Mouse (Mus musculus) MEL (cell line): ENCODE results near the gene Pard3. TPM values are rescaled to one million over a fixed set of nuclear protein-coding genes. Genes with fewer than 3 reads are reported as not detected.

Experiments used
- DNase-seq: peaks from one replicate; pipeline ENCODE4 v3.0.0; 2011; ENCODE audit warnings: low read depth, low spot score
- H3K27ac ChIP-seq: 2 replicates; pipeline ENCODE4 v1.5.1; 2012; ENCODE audit warnings: low read depth, mild to moderate bottlenecking, control low read depth, low read length, moderate library complexity; ENCODE audit not compliant: control insufficient read depth
- H3K27me3 ChIP-seq, 2 experiments: fragments of 150-350 bp in 1 of 2; sonication (generic) in 1 of 2; 2 replicates each; pipeline ENCODE4 v1.6.1; 2012; ENCODE audit warnings: low read length in 2 of 2, mild to moderate bottlenecking in 2 of 2, improper control_type of control experiment in 1 of 2, moderate library complexity in 1 of 2; ENCODE audit not compliant: insufficient read depth in 2 of 2, control insufficient read depth in 1 of 2
- H3K36me3 ChIP-seq, 2 experiments: 2 replicates each; pipeline ENCODE4 v1.6.1; 2012 to 2014; ENCODE audit warnings: low read length in 2 of 2, improper control_type of control experiment in 1 of 2, inconsistent platforms in 1 of 2, mild to moderate bottlenecking in 1 of 2; ENCODE audit not compliant: insufficient read depth in 2 of 2, control insufficient read depth in 1 of 2
- H3K4me1 ChIP-seq, 2 experiments: fragments of 150-350 bp in 1 of 2; sonication (generic) in 1 of 2; 2 replicates each; pipeline ENCODE4 v1.6.1; 2012; ENCODE audit warnings: low read length in 2 of 2, improper control_type of control experiment in 1 of 2, mild to moderate bottlenecking in 1 of 2; ENCODE audit not compliant: insufficient read depth in 2 of 2, control insufficient read depth in 1 of 2
- H3K4me3 ChIP-seq, 2 experiments: fragments of 150-350 bp in 1 of 2; sonication (generic) in 1 of 2; 2 replicates each; pipeline ENCODE4 v1.5.1; 2012; ENCODE audit warnings: low read depth in 2 of 2, low read length in 2 of 2, mild to moderate bottlenecking in 2 of 2, moderate library complexity in 2 of 2, control low read depth in 1 of 2, improper control_type of control experiment in 1 of 2; ENCODE audit not compliant: control insufficient read depth in 1 of 2, insufficient read depth in 1 of 2
- H3K79me2 ChIP-seq: 2 replicates; pipeline ENCODE4 v1.6.1; 2012; ENCODE audit warnings: mild to moderate bottlenecking, low read length, moderate library complexity; ENCODE audit not compliant: control insufficient read depth, poor library complexity, insufficient read depth
- H3K9ac ChIP-seq: 2 replicates; pipeline ENCODE4 v1.6.1; 2012; ENCODE audit warnings: low read depth, mild to moderate bottlenecking, control low read depth, low read length, moderate library complexity; ENCODE audit not compliant: control insufficient read depth, poor library complexity, severe bottlenecking
- H3K9me3 ChIP-seq: fragments of 150-350 bp; sonication (generic); replicated peaks from 2 replicates; pipeline ENCODE4 v1.6.1; 2012; ENCODE audit warnings: mild to moderate bottlenecking, low read length, improper control_type of control experiment, moderate library complexity; ENCODE audit not compliant: insufficient read depth
- BHLHE40 ChIP-seq: IDR thresholded peaks from 2 replicates; pipeline ENCODE4 v1.6.1; 2012; ENCODE audit warnings: low read depth, mild to moderate bottlenecking, inconsistent platforms, low read length, improper control_type of control experiment, borderline replicate concordance
- CHD1 ChIP-seq: IDR thresholded peaks from 2 replicates; pipeline ENCODE4 v1.6.1; 2012; ENCODE audit warnings: low read depth, mild to moderate bottlenecking, inconsistent platforms, low read length, improper control_type of control experiment
- CHD2 ChIP-seq: IDR thresholded peaks from 2 replicates; pipeline ENCODE4 v1.6.1; 2011; ENCODE audit warnings: low read length, improper control_type of control experiment
- CTCF ChIP-seq, 3 experiments: IDR thresholded peaks in 2 of 3; conservative IDR thresholded peaks in 1 of 3; 2 replicates each; pipeline ENCODE4 v1.5.1; 2011 to 2012; ENCODE audit warnings: low read length in 3 of 3, low read depth in 2 of 3, mild to moderate bottlenecking in 2 of 3, improper control_type of control experiment in 1 of 3, inconsistent platforms in 1 of 3, mixed read lengths in 1 of 3, moderate library complexity in 1 of 3; ENCODE audit not compliant: control insufficient read depth in 1 of 3, insufficient read depth in 1 of 3, poor library complexity in 1 of 3, severe bottlenecking in 1 of 3
- E2F4 ChIP-seq: IDR thresholded peaks from 2 replicates; pipeline ENCODE4 v1.6.1; 2011; ENCODE audit warnings: low read depth, low read length, improper control_type of control experiment, borderline replicate concordance
- ELF1 ChIP-seq: IDR thresholded peaks from 2 replicates; pipeline ENCODE4 v1.6.1; 2014; ENCODE audit warnings: low read depth, mild to moderate bottlenecking, inconsistent platforms, low read length, improper control_type of control experiment, moderate library complexity
- EP300 ChIP-seq, 2 experiments: IDR thresholded peaks; 2 replicates each; pipeline ENCODE4 v1.6.1; 2011; ENCODE audit warnings: improper control_type of control experiment in 2 of 2, low read length in 2 of 2, low read depth in 1 of 2, mild to moderate bottlenecking in 1 of 2
- ETS1 ChIP-seq: IDR thresholded peaks from 2 replicates; pipeline ENCODE4 v1.6.1; 2012; ENCODE audit warnings: low read depth, mild to moderate bottlenecking, inconsistent platforms, low read length, improper control_type of control experiment, moderate library complexity
- GABPA ChIP-seq: IDR thresholded peaks from 2 replicates; pipeline ENCODE4 v1.6.1; 2012; ENCODE audit warnings: low read depth, mild to moderate bottlenecking, inconsistent platforms, low read length, improper control_type of control experiment, moderate library complexity
- HCFC1 ChIP-seq: IDR thresholded peaks from 2 replicates; pipeline ENCODE4 v1.6.1; 2012; ENCODE audit warnings: low read depth, mild to moderate bottlenecking, inconsistent platforms, low read length, improper control_type of control experiment, moderate library complexity
- JUND ChIP-seq: IDR thresholded peaks from 2 replicates; pipeline ENCODE4 v1.6.1; 2011; ENCODE audit warnings: low read depth, mild to moderate bottlenecking, improper control_type of control experiment, low read length
- MXI1 ChIP-seq: IDR thresholded peaks from 2 replicates; pipeline ENCODE4 v1.6.1; 2011; ENCODE audit warnings: mild to moderate bottlenecking, low read depth, low read length, improper control_type of control experiment
- MYB ChIP-seq: IDR thresholded peaks from 2 replicates; pipeline ENCODE4 v1.6.1; 2011; ENCODE audit warnings: mild to moderate bottlenecking, low read depth, low read length, improper control_type of control experiment
- MYC ChIP-seq: IDR thresholded peaks from 2 replicates; pipeline ENCODE4 v1.6.1; 2011; ENCODE audit warnings: low read depth, mild to moderate bottlenecking, low read length, improper control_type of control experiment, moderate library complexity
- NELFE ChIP-seq: IDR thresholded peaks from 2 replicates; pipeline ENCODE4 v1.6.1; 2011; ENCODE audit warnings: low read depth, low read length, improper control_type of control experiment
- NRF1 ChIP-seq: IDR thresholded peaks from 2 replicates; pipeline ENCODE4 v1.6.1; 2014; ENCODE audit warnings: low read depth, mild to moderate bottlenecking, inconsistent platforms, low read length, improper control_type of control experiment, moderate library complexity; ENCODE audit not compliant: poor library complexity, insufficient read depth, severe bottlenecking
- POLR2A ChIP-seq, 2 experiments: IDR thresholded peaks; 2 replicates each; pipeline ENCODE4 v1.6.1; 2011 to 2012; ENCODE audit warnings: low read length in 2 of 2, mild to moderate bottlenecking in 2 of 2, control low read depth in 1 of 2, improper control_type of control experiment in 1 of 2, low read depth in 1 of 2, moderate library complexity in 1 of 2; ENCODE audit not compliant: control insufficient read depth in 1 of 2, insufficient read depth in 1 of 2, poor library complexity in 1 of 2
- POLR2AphosphoS5 ChIP-seq: IDR thresholded peaks from 2 replicates; pipeline ENCODE4 v1.6.1; 2012; ENCODE audit warnings: low read depth, borderline replicate concordance, mild to moderate bottlenecking, inconsistent platforms, low read length, moderate library complexity, mixed read lengths
- RAD21 ChIP-seq: IDR thresholded peaks from 2 replicates; pipeline ENCODE4 v1.6.1; 2011; ENCODE audit warnings: mild to moderate bottlenecking, low read depth, low read length, improper control_type of control experiment
- RCOR1 ChIP-seq: IDR thresholded peaks from 2 replicates; pipeline ENCODE4 v1.6.1; 2012; ENCODE audit warnings: low read depth, mild to moderate bottlenecking, inconsistent platforms, low read length, improper control_type of control experiment
- SMC3 ChIP-seq: IDR thresholded peaks from 2 replicates; pipeline ENCODE4 v1.6.1; 2011; ENCODE audit warnings: low read depth, low read length, improper control_type of control experiment
- TAL1 ChIP-seq: IDR thresholded peaks from 2 replicates; pipeline ENCODE4 v1.6.1; 2012; ENCODE audit warnings: mild to moderate bottlenecking, inconsistent platforms, low read length, moderate library complexity, mixed read lengths
- TBP ChIP-seq: IDR thresholded peaks from 2 replicates; pipeline ENCODE4 v1.8.0; 2011; ENCODE audit warnings: low read depth, low read length, improper control_type of control experiment
- TCF12 ChIP-seq: IDR thresholded peaks from 2 replicates; pipeline ENCODE4 v1.6.1; 2014; ENCODE audit warnings: low read depth, mild to moderate bottlenecking, inconsistent platforms, low read length, improper control_type of control experiment, moderate library complexity
- UBTF ChIP-seq: IDR thresholded peaks from 2 replicates; pipeline ENCODE4 v1.6.1; 2012; ENCODE audit warnings: low read depth, mild to moderate bottlenecking, inconsistent platforms, low read length, improper control_type of control experiment, moderate library complexity, borderline replicate concordance; ENCODE audit not compliant: insufficient read depth
- USF1 ChIP-seq: IDR thresholded peaks from 2 replicates; pipeline ENCODE4 v1.6.1; 2014; ENCODE audit warnings: low read depth, mild to moderate bottlenecking, inconsistent platforms, low read length, improper control_type of control experiment, moderate library complexity
- USF2 ChIP-seq, 2 experiments: IDR thresholded peaks; 2 replicates each; pipeline ENCODE4 v1.6.1; 2011 to 2012; ENCODE audit warnings: improper control_type of control experiment in 2 of 2, low read length in 2 of 2, borderline replicate concordance in 1 of 2, inconsistent platforms in 1 of 2, low read depth in 1 of 2, mild to moderate bottlenecking in 1 of 2; ENCODE audit not compliant: insufficient read depth in 1 of 2
- ZMIZ1 ChIP-seq: IDR thresholded peaks from 2 replicates; pipeline ENCODE4 v1.6.1; 2012; ENCODE audit warnings: low read depth, mild to moderate bottlenecking, inconsistent platforms, low read length, improper control_type of control experiment, moderate library complexity
- ZNF384 ChIP-seq: IDR thresholded peaks from 2 replicates; pipeline ENCODE4 v1.6.1; 2012; ENCODE audit warnings: low read depth, mild to moderate bottlenecking, inconsistent platforms, low read length, improper control_type of control experiment
- polyA plus RNA-seq, 2 experiments: library from polyadenylated mRNA; stranded (reverse) in 1 of 2; unstranded in 1 of 2; fragments of >175 nt in 1 of 2; fragments of >200 nt in 1 of 2; gene quantifications; 2 replicates each; pipeline versions ENCODE4 v1.2.1 to v1.2.4; 2012; ENCODE audit warnings: low replicate concordance in 2 of 2, low read depth in 1 of 2; ENCODE audit not compliant: insufficient read length in 2 of 2, insufficient read depth in 1 of 2, missing spikeins in 1 of 2
- total RNA-seq: library from RNA; depleted of rRNA; stranded (reverse); fragments of 300-350 nt; gene quantifications from 2 replicates; pipeline ENCODE4 v1.2.3, GENCODE M21; 2012

Pard3 gene
- total and polyA plus RNA-seq, 3 experiments, result not detected

DNA sequence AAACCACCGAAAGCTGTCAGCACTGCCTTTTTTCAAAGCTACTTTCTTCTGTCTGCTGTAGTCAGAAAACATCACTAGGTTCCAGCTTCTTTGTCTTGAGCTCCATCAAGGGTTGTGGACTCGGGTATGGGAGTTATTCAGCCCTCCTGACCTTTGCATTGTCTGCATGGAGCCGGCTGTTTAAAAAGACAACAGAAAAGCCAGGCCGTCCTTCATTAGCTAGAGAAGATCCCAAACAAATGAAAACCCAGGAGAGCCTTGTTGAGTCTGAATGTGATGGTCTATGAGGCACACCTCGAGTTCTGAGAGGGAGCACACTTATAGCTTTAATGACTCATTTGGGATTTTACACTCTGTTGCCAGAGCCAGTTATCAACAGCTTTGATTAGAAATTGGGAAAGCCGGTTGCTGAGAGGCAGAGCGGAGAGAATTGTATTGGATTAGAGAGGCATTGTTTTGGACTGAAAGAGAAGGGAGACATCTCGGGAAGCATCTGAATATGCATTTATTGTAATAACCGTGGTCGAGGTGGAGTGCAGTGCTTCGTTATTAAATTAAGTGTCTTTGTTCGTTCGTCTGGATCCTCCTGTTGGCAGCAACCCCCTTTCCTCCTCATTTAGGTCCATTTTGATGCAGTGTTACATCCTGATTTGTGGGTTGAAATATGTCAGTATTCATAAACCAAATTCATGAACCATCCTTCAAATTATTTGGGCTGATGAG, 435.5 kb downstream of the Pard3 start:
- no peak for DNase-seq
- H3K79me2 ChIP-seq, result no peaks in the 10 kb centered on the region
- H3K27me3 ChIP-seq, result no peaks in the 10 kb centered on the region
- H3K27ac ChIP-seq, result no peak overlapping the region
- no peaks in the 10 kb centered on the region for H3K36me3 ChIP-seq
- no peak overlapping the region for H3K4me3 ChIP-seq
- no peaks in the 10 kb centered on the region for H3K9me3 ChIP-seq
- H3K4me1 ChIP-seq, result no peaks in the 10 kb centered on the region
- H3K9ac ChIP-seq, result no peak overlapping the region
- TF ChIP-seq ZNF384, result no peak
- no peak for TF ChIP-seq NELFE
- no peak for TF ChIP-seq TAL1
- TF ChIP-seq ZMIZ1, result no peak
- no peak for TF ChIP-seq TBP
- no peak for TF ChIP-seq ELF1
- no peak for TF ChIP-seq RAD21
- TF ChIP-seq UBTF, result no peak
- TF ChIP-seq USF1, result no peak
- no peak for TF ChIP-seq CHD1
- no peak for TF ChIP-seq MXI1
- TF ChIP-seq BHLHE40, result no peak
- no peak for TF ChIP-seq E2F4
- TF ChIP-seq POLR2A (IDR thresholded peaks at IDR 0.05; ENCODE audit: control insufficient read depth in 1 of 2, insufficient read depth in 1 of 2, low read depth in 1 of 2, low read length in 2 of 2, poor library complexity in 1 of 2), result no peak
- no peak for TF ChIP-seq MYC
- TF ChIP-seq HCFC1, result no peak

DNA sequence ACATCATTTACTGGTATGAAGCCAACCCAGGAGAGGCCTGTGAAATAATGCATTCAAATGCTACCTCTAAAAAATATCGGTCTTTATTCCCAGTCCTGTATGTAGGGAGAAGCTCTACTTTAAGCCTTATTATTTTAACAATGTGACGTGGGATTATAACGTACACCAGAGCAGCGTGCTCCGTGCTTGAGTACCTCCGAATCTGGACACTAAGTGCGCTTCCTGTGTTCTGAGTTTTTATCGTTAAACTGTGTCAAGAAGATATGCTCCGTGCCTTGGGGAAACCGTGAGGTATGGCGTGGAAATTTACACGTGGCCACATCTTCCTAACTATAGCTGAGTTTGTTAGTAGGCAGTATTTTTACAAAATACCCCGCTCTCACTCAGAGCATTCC, 436.0 kb downstream of the Pard3 start:
- Histone ChIP-seq H3K27me3 (no peaks in the 10 kb centered on the region), H3K9me3 (no peaks in the 10 kb centered on the region), H3K79me2 (no peaks in the 10 kb centered on the region), H3K4me1 (no peaks in the 10 kb centered on the region), H3K36me3 (no peaks in the 10 kb centered on the region), H3K4me3 (no peak overlapping the region), H3K9ac (no peak overlapping the region), H3K27ac (no peak overlapping the region)
- TF ChIP-seq RCOR1, result no peak
- no peak for TF ChIP-seq UBTF
- TF ChIP-seq NRF1, result no peak
- no peak for TF ChIP-seq ETS1
- TF ChIP-seq ZNF384, result no peak
- no peak for TF ChIP-seq SMC3
- no peak for TF ChIP-seq EP300 (IDR thresholded peaks at IDR 0.05; ENCODE audit: low read depth in 1 of 2, low read length in 2 of 2)
- no peak for TF ChIP-seq POLR2A (IDR thresholded peaks at IDR 0.05; ENCODE audit: control insufficient read depth in 1 of 2, insufficient read depth in 1 of 2, low read depth in 1 of 2, low read length in 2 of 2, poor library complexity in 1 of 2)
- TF ChIP-seq USF2 (IDR thresholded peaks at IDR 0.05; ENCODE audit: borderline replicate concordance in 1 of 2, insufficient read depth in 1 of 2, low read depth in 1 of 2, low read length in 2 of 2), result no peak
- TF ChIP-seq CHD2, result no peak
- no peak for TF ChIP-seq JUND
- no peak for TF ChIP-seq CTCF (IDR thresholded peaks at IDR 0.05 in 2 of 3, conservative IDR thresholded peaks at IDR 0.05 in 1 of 3; ENCODE audit: control insufficient read depth in 1 of 3, insufficient read depth in 1 of 3, low read depth in 2 of 3, low read length in 3 of 3, poor library complexity in 1 of 3, severe bottlenecking in 1 of 3)
- TF ChIP-seq POLR2AphosphoS5, result no peak
- TF ChIP-seq MYB, result no peak
- no peak for TF ChIP-seq E2F4
- no peak for TF ChIP-seq MYC
- TF ChIP-seq GABPA, result no peak
- TF ChIP-seq TCF12, result no peak
- DNase-seq, result no peak
